15 mouse cellular contexts compared by ENCODE assay signal in the genomic region with DNA sequence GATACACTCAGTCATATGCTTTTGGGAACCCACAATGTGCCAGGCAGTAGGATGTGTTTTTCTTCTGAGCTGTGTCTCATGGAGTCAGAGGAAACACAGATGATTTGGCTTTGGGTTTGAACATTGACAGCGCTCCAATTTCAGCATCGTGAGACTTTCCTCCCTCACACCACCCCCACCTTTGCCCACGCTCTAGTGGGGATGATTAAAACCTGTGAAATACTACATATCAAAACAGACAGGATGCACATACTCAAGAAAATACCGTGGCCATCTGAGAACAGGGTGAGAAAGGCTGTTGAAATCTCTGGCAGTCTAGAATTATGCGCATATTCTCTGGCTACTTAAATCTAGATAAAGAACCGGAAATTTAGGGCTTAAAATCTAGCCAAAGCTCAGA.
A peak's percentile ranks its signal among the peaks of the same experiment; 100 is the strongest.
DNase-seq lines count a peak whose midpoint lies in the region; ATAC-seq and TF ChIP-seq lines count a peak whose summit lies in the region.
"Had no signal": no experiment of that assay in that cellular context is flagged by ENCODE, and none has a peak within 500 bp of the region (broad histone marks: within the 10 kb centered on the region; RNA-seq: fewer than 3 reads in every experiment).

No protein-coding gene starts in this region.

- no peak for TF ChIP-seq CTCF in left cerebral cortex, adult 2 months (IDR thresholded peaks at IDR 0.05)

- H3K27ac ChIP-seq in left cerebral cortex, adult 2 months: no peak overlapping the region
- H3K27ac ChIP-seq: embryonic facial prominence, embryonic 15.5 days; hindbrain, postnatal 0 days; limb, embryonic 13.5 days had no signal

- DNase-seq in cerebellum, postnatal 10 days: peak; percentile 28 to 29
- no peak for DNase-seq in cerebellum, postnatal 36 days
- peak; percentile 13 to 36 for DNase-seq in frontal cortex, postnatal 25 days (ENCODE audit: low spot score in 2 of 2)
- peak; percentile 40 to 66 for DNase-seq in left cerebral cortex, adult 2 months (ENCODE audit: extremely low spot score in 1 of 2, low spot score in 2 of 2)
- peak; percentile 72 for DNase-seq in right cerebral cortex, postnatal 25 days
- DNase-seq in urinary bladder, adult 18-20 months (ENCODE audit: low spot score in 2 of 2): no peak
- no peak for DNase-seq in kidney, adult 11 months
- DNase-seq: adrenal gland, adult 8-10 months; lung, embryonic 14.5 days had no signal

- no peak overlapping the region for H3K4me3 ChIP-seq in left cerebral cortex, adult 2 months
- H3K4me3 ChIP-seq: embryonic facial prominence, embryonic 15.5 days; limb, embryonic 13.5 days; myocyte had no signal

- intact Hi-C loops in left cerebral cortex, adult 2 months (cut with DNase I): loop anchor here (1.0 to 5.0 kb wide), 2 partner anchors 18 to 99 kb away; no protein-coding TSS in a partner anchor

- no peak for ATAC-seq in erythroid progenitor cell, adult 5-6 weeks (replicated peaks; ENCODE audit: low FRiP score, poor library complexity, severe bottlenecking)
- ATAC-seq: hindbrain, postnatal 0 days; Patski had no signal

Comparison
In these comparisons a context has a peak if more than half of its experiments do, and no peak if none do; other contexts are left out.
1. DNase-seq: peak in cerebellum, postnatal 10 days (2 of 2), frontal cortex, postnatal 25 days (2 of 2), left cerebral cortex, adult 2 months (2 of 2) and right cerebral cortex, postnatal 25 days (single experiment); none in cerebellum, postnatal 36 days (0 of 2), urinary bladder, adult 18-20 months (0 of 2) and kidney, adult 11 months (single experiment).